Mouse (Mus musculus) embryo, embryonic 11 days (tissue): Measurements from ENCODE around the gene Krt16.
A peak's percentile ranks its signal among the peaks of the same experiment; 100 is the strongest.

Experiments used
- DNase-seq: peaks from one replicate; pipeline ENCODE4 v3.0.0-alpha.2; 2015

Krt16 gene

GRCm38 (mm10) chr11:100248852-100249465 lies at the start of gene Krt16:
Gene Krt16, minus strand, starts transcription at chr11:100248902.
- DNase-seq = no peak

GRCm38 (mm10) chr11:100297801-100298200 lies 49.1 kb upstream of the Krt16 start:
- DNase-seq = peak; percentile 22

GRCm38 (mm10) chr11:100295308-100295707 lies 46.6 kb upstream of the Krt16 start:
- peak; percentile 92 for DNase-seq

- DNase-seq = no peak
Observed at GRCm38 (mm10) chr11:100292884-100293283, 44.2 kb upstream of the Krt16 start.

GRCm38 (mm10) chr11:100290235-100290634 lies 41.5 kb upstream of the Krt16 start:
- DNase-seq = no peak

GRCm38 (mm10) chr11:100288942-100289341 lies 40.2 kb upstream of the Krt16 start:
- no peak for DNase-seq

- no peak for DNase-seq
Observed at GRCm38 (mm10) chr11:100287024-100287423, 38.3 kb upstream of the Krt16 start.

- no peak for DNase-seq
Observed at GRCm38 (mm10) chr11:100284988-100285387, 36.3 kb upstream of the Krt16 start.

- DNase-seq = peak; percentile 88
Observed at GRCm38 (mm10) chr11:100282549-100282948, 33.8 kb upstream of the Krt16 start.

- DNase-seq = peak; percentile 90
Observed at GRCm38 (mm10) chr11:100281596-100282544, 33.2 kb upstream of the Krt16 start.

- DNase-seq = no peak
Observed at GRCm38 (mm10) chr11:100278759-100279158, 30.1 kb upstream of the Krt16 start.

- DNase-seq = no peak
Observed at GRCm38 (mm10) chr11:100277726-100278480, 29.2 kb upstream of the Krt16 start.

GRCm38 (mm10) chr11:100275466-100275865 lies 26.8 kb upstream of the Krt16 start:
- no peak for DNase-seq

- no peak for DNase-seq
Observed at GRCm38 (mm10) chr11:100274719-100275118, 26.0 kb upstream of the Krt16 start.

GRCm38 (mm10) chr11:100271878-100272277 lies 23.2 kb upstream of the Krt16 start:
- DNase-seq = no peak

- DNase-seq = no peak
Observed at GRCm38 (mm10) chr11:100269821-100270332, 21.2 kb upstream of the Krt16 start, which contains the start of gene Krt42. Gene Krt42, minus strand, starts transcription at chr11:100269871.

GRCm38 (mm10) chr11:100262058-100262980 lies 13.6 kb upstream of the Krt16 start:
- peak; percentile 28 for DNase-seq

- no peak for DNase-seq
Observed at GRCm38 (mm10) chr11:100261235-100261605, 12.5 kb upstream of the Krt16 start.

GRCm38 (mm10) chr11:100260514-100261234 lies 12.0 kb upstream of the Krt16 start, which contains the start of gene Krt17:
Gene Krt17, minus strand, starts transcription at chr11:100261029.
- no peak for DNase-seq

GRCm38 (mm10) chr11:100259079-100259478 lies 10.4 kb upstream of the Krt16 start:
- DNase-seq = no peak

- DNase-seq = no peak
Observed at GRCm38 (mm10) chr11:100257967-100258366, 9.3 kb upstream of the Krt16 start.
